Mouse (Mus musculus) adrenal gland, adult 8-10 months (tissue): Measurements from ENCODE around the gene Tarbp1. TPM values are rescaled to one million over a fixed set of nuclear protein-coding genes. Genes with fewer than 3 reads are reported as not detected.
A peak's percentile ranks its signal among the peaks of the same experiment; 100 is the strongest.
"Not testable (repeated sequence)": the region's sequence is repeated elsewhere in the genome, so short reads cannot be mapped to it uniquely, and the experiment has no call there.

ENCODE experiments used
- DNase-seq: peaks from one replicate; pipeline ENCODE4 v3.0.0; 2022
- total RNA-seq, 4 experiments: library from RNA; stranded (reverse); gene quantifications; 2 replicates each; pipeline ENCODE4 v1.2.4; 2022

Tarbp1 gene
- total RNA-seq, 4 experiments from 2014 or later = 6.3 to 7.9 (median 7.8) TPM

DNA sequence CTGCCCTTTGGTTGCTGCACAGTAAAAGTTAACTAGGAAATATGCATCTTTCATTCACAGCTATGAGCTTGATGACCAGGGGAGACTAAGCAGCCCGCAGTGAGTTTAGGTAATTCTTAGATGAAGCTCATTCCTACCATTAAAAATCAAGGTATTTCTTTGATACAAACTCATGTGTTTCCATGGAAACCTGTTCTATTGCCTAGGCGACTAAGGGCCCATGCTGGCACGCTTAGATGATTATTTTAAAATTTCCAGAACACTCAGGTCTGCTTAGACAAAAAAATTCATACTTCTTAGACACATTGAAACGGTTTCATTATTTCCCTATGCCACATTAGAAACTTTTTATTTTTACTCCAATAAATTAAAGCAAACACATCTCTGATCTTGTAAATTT lies 69.8 kb downstream of the Tarbp1 start:
- no peak for DNase-seq

DNA sequence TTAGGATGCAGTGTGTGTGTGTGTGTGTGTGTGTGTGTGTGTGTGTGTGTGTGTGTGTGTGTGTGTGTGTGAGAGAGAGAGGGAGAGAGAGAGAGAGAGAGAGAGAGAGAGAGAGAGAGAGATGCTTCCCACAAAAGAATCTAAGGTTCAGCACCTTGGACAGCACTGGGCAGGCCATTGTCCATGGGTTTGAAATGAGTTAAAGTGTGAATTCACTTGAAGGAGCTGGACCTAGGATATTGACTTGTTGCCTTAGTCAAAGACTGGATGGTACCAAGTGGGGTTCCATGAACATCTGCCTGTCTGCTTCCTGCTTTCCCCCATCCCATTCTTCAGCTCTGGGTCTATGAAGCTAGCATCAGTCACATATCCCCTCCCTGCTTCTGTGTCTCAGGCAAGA lies 70.3 kb downstream of the Tarbp1 start:
- DNase-seq = not testable (repeated sequence)

- no peak for DNase-seq
Observed at GRCm38 (mm10) chr8:126398349-126398748, 76.5 kb downstream of the Tarbp1 start.

- DNase-seq = no peak
Observed at GRCm38 (mm10) chr8:126395917-126396316, 78.9 kb downstream of the Tarbp1 start.

DNA sequence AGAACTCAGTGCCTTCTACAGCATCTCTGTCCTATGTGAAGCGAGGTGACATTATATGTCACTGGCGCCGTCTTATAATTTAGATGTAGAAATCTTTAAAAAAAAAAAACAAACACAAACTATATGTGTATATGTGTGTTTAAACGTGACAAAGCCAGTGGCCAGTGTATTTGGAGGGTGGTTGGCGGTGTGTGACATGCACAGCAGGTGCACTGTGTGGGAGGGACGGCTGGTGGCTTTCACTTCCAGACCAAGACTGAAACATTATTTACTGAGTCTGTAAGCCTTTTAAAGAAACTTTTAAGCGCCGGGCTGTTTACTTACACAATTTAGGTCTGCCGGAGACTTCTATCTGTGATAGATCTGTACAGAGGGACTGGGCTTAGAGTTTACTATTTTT lies 79.5 kb downstream of the Tarbp1 start:
- DNase-seq = no peak

GRCm38 (mm10) chr8:126391541-126391940 lies 83.3 kb downstream of the Tarbp1 start:
- no peak for DNase-seq

- no peak for DNase-seq
Observed at GRCm38 (mm10) chr8:126387566-126387965, 87.3 kb downstream of the Tarbp1 start.

GRCm38 (mm10) chr8:126382749-126383148 lies 92.1 kb downstream of the Tarbp1 start:
- DNase-seq = peak; percentile 13

DNA sequence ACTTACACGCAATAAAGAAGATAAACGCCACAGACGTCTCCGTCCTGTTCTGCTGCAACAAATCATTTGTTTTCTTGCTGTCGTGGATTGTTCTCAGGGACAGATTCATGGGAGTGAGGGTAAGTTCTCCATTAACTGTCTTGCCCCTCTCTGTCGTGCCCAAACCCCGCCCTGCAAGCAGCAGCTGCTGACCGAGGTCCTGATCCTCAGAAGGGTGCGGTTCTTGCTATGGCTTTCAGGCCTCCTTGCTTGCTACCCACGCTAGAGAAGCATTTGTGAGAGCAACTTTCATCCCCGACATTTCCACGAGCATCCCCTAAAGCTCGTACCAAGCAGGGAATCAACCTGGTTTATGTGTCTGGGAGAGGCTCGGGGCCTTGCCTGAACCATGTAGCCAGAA lies 92.6 kb downstream of the Tarbp1 start:
- no peak for DNase-seq

GRCm38 (mm10) chr8:126381299-126381698 lies 93.6 kb downstream of the Tarbp1 start:
- DNase-seq = no peak

DNA sequence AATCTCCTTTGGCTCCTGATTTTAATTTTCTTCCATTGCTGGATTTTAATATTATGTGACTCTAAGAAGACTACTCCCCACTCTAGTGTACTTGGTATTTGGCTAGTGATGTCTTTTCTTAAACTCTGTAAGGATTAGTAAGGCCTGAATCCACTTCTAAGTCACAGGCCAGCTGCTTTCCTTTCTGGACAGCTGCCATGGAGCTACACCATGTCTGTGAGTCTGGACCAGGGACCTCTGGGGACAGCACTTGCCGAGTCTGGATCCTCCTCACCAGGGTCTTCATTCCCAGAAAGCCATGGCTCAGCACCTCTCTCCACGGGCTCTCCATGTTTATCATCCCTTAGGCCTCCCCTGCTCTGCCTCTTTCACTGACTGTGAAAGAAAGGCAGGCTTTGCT lies 94.7 kb downstream of the Tarbp1 start:
- DNase-seq = no peak

DNA sequence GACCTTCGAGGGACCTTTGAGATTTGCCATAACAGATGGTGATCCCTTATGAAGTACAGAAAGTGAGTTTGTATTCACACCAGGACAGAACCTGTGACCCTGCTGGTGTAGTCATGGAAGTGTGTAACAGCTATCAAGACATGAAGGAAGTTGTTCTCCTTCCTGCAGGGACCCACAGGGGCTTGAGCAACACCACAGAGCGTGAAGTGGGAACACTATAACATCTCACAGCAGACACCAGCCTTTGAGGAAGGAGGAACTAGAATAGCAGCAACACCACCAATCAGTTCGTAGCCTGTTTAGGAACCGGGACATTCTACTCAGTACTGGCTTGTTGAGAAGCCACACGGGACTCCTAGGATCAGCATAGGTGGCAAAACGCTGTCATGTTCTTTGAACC lies 95.3 kb downstream of the Tarbp1 start:
- no peak for DNase-seq

Other genes starting within 250 kb of the Tarbp1 start
- gene Slc35f3, start 176.5 kb downstream of the Tarbp1 start, total RNA-seq = 1 to 10 TPM in 2 of 4 experiments, under 1 TPM in 2; 0.24 to 2.1 (median 1.3) TPM
- gene Coa6, start 52.5 kb downstream of the Tarbp1 start, total RNA-seq = 10 to 100 TPM; 21.1 to 35.0 (median 23.5) TPM
- gene Irf2bp2, start 118.9 kb upstream of the Tarbp1 start, total RNA-seq = 100 to 1,000 TPM in 2 of 4 experiments, 10 to 100 TPM in 2; 74.4 to 129 (median 98.9) TPM